Mouse (Mus musculus) thymus, adult 2 months (tissue): ENCODE results near the gene Mark2.

Experiments used
- CTCF ChIP-seq: fragments of 200-500 bp; IDR thresholded peaks from 2 replicates; pipeline ENCODE4 v1.5.1; 2012; ENCODE audit warnings: mild to moderate bottlenecking, control low read depth, low read length, moderate library complexity, borderline replicate concordance; ENCODE audit not compliant: control insufficient read depth, poor library complexity, insufficient read depth; ENCODE audit errors: extremely low read depth
- POLR2A ChIP-seq: fragments of 200-500 bp; IDR thresholded peaks from 2 replicates; pipeline ENCODE4 v1.6.1; 2012; ENCODE audit warnings: mild to moderate bottlenecking, low read length, control low read depth, moderate library complexity; ENCODE audit not compliant: control insufficient read depth, poor library complexity, insufficient read depth; ENCODE audit errors: extremely low read depth

DNA sequence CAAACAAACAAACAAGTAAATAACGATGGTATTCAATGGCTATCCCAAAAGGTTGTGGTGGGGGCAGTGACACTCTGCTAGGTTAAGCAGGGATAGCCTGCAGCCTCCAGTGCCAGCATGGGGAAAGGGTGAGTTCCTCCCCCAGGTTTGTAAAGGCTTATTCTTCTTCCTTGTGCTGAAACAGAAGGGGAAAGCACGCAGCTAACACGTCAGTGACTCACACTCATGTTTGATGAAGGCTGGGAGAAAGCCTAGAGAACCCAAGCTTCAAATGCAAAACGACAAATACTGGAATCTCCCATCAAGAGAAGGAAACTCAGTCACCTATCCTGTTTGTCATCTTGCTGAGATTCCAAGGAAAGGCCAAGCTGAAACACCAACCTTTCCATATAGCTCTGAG is 6.0 kb downstream of the Mark2 start:
- TF ChIP-seq CTCF (no peak), POLR2A (no peak)
